Mouse (Mus musculus): Measurements from ENCODE around the gene Cd72.

- TF ChIP-seq EP300 (IDR thresholded peaks at IDR 0.05; ENCODE audit: low read length), result no peak
- TF ChIP-seq CTCF (conservative IDR thresholded peaks at IDR 0.05 in 1 of 2, IDR thresholded peaks at IDR 0.05 in 1 of 2; ENCODE audit: low read depth in 2 of 2, low read length in 2 of 2), result no peak
- no peak for TF ChIP-seq ELF1 (IDR thresholded peaks at IDR 0.05; ENCODE audit: low read depth, low read length)
- TF ChIP-seq ZC3H11A (IDR thresholded peaks at IDR 0.05; ENCODE audit: low read depth, low read length), result no peak
- TF ChIP-seq CHD2 (IDR thresholded peaks at IDR 0.05; ENCODE audit: low read length), result no peak
- no peak for TF ChIP-seq POLR2A (IDR thresholded peaks at IDR 0.05; ENCODE audit: low read depth, low read length)
Measured at GRCm38 (mm10) chr4:43503506-43503905, 49.1 kb upstream of the Cd72 start.
